Mouse (Mus musculus): Measurements from ENCODE around the gene Kcnj2. TPM values are rescaled to one million over a fixed set of nuclear protein-coding genes. Genes with fewer than 3 reads are reported as not detected.

Gene Kcnj2
- polyA plus RNA-seq, 1 experiment from 2014 or later = 0.68 TPM

DNA sequence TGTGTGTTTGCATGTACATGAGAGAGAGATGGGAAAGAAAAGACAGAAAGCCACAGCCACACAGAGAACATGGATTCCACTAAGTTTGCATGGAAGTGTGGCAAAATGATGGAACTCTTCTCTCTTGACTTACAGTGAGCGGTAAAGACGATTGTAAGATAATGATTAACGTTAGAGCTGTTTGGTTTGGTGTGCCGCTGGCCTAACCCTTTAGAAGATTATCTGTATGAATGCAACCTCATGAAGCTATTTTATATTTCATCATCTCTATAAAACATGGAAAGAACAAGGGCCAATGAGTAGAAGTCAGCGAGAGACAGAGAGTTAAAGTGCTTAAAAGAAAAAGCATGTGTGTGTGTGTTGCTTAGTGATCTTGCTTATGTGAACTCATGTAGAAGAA is 60.0 kb downstream of the Kcnj2 start:
- Histone ChIP-seq H3K4me3 (replicated peaks; ENCODE audit: low read depth, low read length) (no peak overlapping the region), H3K9me3 (replicated peaks; ENCODE audit: low read length) (no peaks in the 10 kb centered on the region), H3K36me3 (ENCODE audit: insufficient read depth, low read length) (no peaks in the 10 kb centered on the region), H3K27me3 (ENCODE audit: insufficient read depth, low read length) (no peaks in the 10 kb centered on the region), H3K4me2 (ENCODE audit: low read length) (no peak overlapping the region), H3K9ac (ENCODE audit: low read depth, low read length) (no peak overlapping the region), H3K27ac (no peak overlapping the region), H3K4me1 (replicated peaks; ENCODE audit: insufficient read depth, low read length) (0 out of 2 replicates have a peak, but pooled peaks cover 4% of the 10 kb centered on the region)
- 80% methylated on average over 5 of the region's 5 CpGs for WGBS
- ATAC-seq (replicated peaks; ENCODE audit: low FRiP score, low read depth) (no peak), DNase-seq (ENCODE audit: low spot score) (no peak)
- no peak for TF ChIP-seq CTCF (IDR thresholded peaks at IDR 0.05; ENCODE audit: low read depth)

Other genes starting within 250 kb of the Kcnj2 start
- gene Kcnj16, start 98.1 kb upstream of the Kcnj2 start, polyA plus RNA-seq (2015; fragmentation: Nextera tagmentation; extraction: Ambion mirVana) = 18.8 and 21.4 TPM in 2 replicates